Mouse (Mus musculus): ENCODE data around the gene Kcnj9. TPM values are rescaled to one million over a fixed set of nuclear protein-coding genes. Genes with fewer than 3 reads are reported as not detected.

The Kcnj9 gene
- polyA plus RNA-seq, 1 experiment, result 0.01 TPM

DNA sequence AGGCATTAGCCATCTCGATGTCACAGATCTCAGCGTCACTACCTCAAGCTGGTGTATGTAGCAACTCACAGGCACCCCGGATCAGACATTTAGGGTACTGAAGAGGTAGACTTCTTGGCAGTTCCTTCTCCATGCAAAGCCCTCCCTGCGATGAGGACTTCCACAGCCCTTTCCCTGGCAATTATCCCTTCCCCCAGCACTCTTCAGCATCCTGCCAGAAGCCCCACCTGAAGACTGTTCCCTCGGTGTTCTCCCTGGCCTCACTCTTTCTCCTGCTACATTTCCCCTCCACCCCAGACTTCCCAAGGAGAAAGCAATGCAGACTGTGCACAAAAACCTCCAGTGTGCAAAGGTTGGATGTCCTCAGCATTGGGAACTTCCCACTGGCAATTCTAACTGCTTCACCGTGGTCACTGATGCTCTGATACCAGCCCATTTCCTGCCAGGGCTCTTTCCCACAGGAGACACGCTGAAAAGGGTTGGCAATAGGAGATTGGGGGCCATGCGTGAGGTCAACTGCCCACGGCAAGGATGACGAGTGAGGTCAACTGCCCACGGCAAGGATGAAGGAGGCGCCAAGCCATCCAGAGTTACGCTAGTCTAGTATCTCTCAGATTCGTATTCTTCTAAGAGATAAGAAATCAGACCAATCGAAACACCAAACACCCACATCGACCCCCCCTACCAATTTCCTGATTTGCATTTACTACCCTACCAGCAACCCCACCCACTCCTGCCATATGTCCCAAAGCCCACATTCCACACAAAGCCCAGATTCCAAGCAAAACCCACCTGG lies 1.7 kb downstream of the Kcnj9 start:
- peaks cover 12% of the 10 kb centered on the region for H3K27me3 ChIP-seq (ENCODE audit: control insufficient read depth, insufficient read depth, insufficient read length)
- H3K79me2 ChIP-seq (ENCODE audit: control insufficient read depth, insufficient read depth), result no peaks in the 10 kb centered on the region
- no peak overlapping the region for H3ac ChIP-seq (ENCODE audit: control insufficient read depth, insufficient read length)

GRCm38 (mm10) chr1:172326684-172327083 lies 2.4 kb downstream of the Kcnj9 start:
- no peaks in the 10 kb centered on the region for H3K79me2 ChIP-seq (ENCODE audit: control insufficient read depth, insufficient read depth)
- H3K4me2 ChIP-seq (ENCODE audit: low read depth), result no peak overlapping the region
- H3K4me3 ChIP-seq, result no peak overlapping the region
- H3K36me3 ChIP-seq (ENCODE audit: control insufficient read depth, insufficient read depth), result no peaks in the 10 kb centered on the region
- TF ChIP-seq TCF12 (IDR thresholded peaks at IDR 0.05; ENCODE audit: insufficient read depth, poor library complexity, severe bottlenecking) (no peak), USF1 (IDR thresholded peaks at IDR 0.05; ENCODE audit: low read depth) (no peak), POLR2A (IDR thresholded peaks at IDR 0.05; ENCODE audit: insufficient read length, low read depth) (no peak), SRF (IDR thresholded peaks at IDR 0.05; ENCODE audit: control insufficient read depth, insufficient read length, low read depth) (no peak), MAX (IDR thresholded peaks at IDR 0.05; ENCODE audit: low read depth) (no peak), REST (IDR thresholded peaks at IDR 0.05; ENCODE audit: insufficient read depth, insufficient read length) (no peak), CEBPB (IDR thresholded peaks at IDR 0.05; ENCODE audit: insufficient read depth, poor library complexity, severe bottlenecking) (no peak), MYOG (IDR thresholded peaks at IDR 0.05; ENCODE audit: control insufficient read depth in 1 of 3, insufficient read depth in 1 of 3, insufficient read length in 2 of 3, low read depth in 2 of 3) (no peak), E2F4 (IDR thresholded peaks at IDR 0.05; ENCODE audit: insufficient read depth) (no peak), MYOD1 (IDR thresholded peaks at IDR 0.05; ENCODE audit: control insufficient read depth in 1 of 3, insufficient read length in 2 of 3, low read depth in 2 of 3) (no peak), TCF3 (IDR thresholded peaks at IDR 0.05; ENCODE audit: insufficient read length, low read depth) (no peak), POLR2AphosphoS2 (IDR thresholded peaks at IDR 0.05; ENCODE audit: insufficient read length, low read depth) (no peak)
- peaks cover 12% of the 10 kb centered on the region for H3K27me3 ChIP-seq (ENCODE audit: control insufficient read depth, insufficient read depth, insufficient read length)
- H3ac ChIP-seq (ENCODE audit: control insufficient read depth, insufficient read length), result no peak overlapping the region

More for the DNA sequence above, 1.7 kb downstream of the Kcnj9 start:
- H3K4me3 ChIP-seq, result no peak overlapping the region
- no peaks in the 10 kb centered on the region for H3K36me3 ChIP-seq (ENCODE audit: control insufficient read depth, insufficient read depth)
- no peak overlapping the region for H3K4me2 ChIP-seq (ENCODE audit: low read depth)
- TF ChIP-seq USF1 (IDR thresholded peaks at IDR 0.05; ENCODE audit: low read depth) (no peak), MYOG (IDR thresholded peaks at IDR 0.05; ENCODE audit: control insufficient read depth in 1 of 3, insufficient read depth in 1 of 3, insufficient read length in 2 of 3, low read depth in 2 of 3) (no peak)

DNA sequence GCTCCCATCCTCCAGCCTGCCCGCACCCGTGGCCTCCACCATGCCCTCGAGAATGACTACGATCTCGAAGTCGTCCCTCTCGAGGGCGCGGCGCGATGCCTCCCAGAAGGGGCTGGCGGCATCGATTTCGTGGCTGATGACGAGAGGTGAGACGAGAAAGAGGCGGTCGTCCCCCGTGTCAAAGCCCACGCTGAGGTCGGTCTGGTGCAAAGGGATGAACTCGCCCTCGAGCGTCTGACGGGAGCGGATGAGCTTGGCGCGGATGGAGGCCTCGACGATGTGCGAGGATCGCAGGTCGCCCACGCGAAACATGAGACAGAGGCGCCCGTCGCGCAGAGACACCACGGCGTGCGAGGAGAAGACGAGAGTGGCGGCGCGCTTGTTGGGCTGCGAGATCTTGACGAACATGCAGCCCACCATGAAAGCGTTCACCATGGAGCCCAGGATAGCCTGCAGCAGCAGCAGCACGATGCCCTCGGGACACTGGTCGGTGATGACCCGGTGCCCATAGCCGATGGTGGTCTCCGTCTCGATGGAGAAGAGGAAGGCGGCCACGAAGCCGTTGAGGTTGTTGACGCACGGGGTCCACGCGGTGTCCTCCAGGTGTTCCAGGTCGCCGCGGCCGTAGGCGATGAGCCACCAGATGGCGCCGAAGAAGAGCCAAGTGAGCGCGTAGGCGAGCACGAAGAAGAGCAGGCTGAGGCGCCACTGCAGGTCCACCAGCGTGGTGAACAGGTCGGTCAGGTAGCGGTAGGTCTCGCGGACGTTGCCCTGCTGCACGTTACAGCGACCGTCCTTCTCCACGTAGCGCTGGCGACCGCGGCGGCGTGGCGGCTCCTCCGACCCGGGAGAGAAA lies 3.2 kb downstream of the Kcnj9 start:
- TF ChIP-seq POLR2AphosphoS2 (IDR thresholded peaks at IDR 0.05; ENCODE audit: insufficient read length, low read depth) (no peak), MYOD1 (IDR thresholded peaks at IDR 0.05; ENCODE audit: control insufficient read depth in 1 of 3, insufficient read length in 2 of 3, low read depth in 2 of 3) (no peak), TCF3 (IDR thresholded peaks at IDR 0.05; ENCODE audit: insufficient read length, low read depth) (no peak), MAX (IDR thresholded peaks at IDR 0.05; ENCODE audit: low read depth) (no peak), CEBPB (IDR thresholded peaks at IDR 0.05; ENCODE audit: insufficient read depth, poor library complexity, severe bottlenecking) (no peak), SRF (IDR thresholded peaks at IDR 0.05; ENCODE audit: control insufficient read depth, insufficient read length, low read depth) (no peak), E2F4 (IDR thresholded peaks at IDR 0.05; ENCODE audit: insufficient read depth) (no peak), MYOG (IDR thresholded peaks at IDR 0.05; ENCODE audit: control insufficient read depth in 1 of 3, insufficient read depth in 1 of 3, insufficient read length in 2 of 3, low read depth in 2 of 3) (no peak), POLR2A (IDR thresholded peaks at IDR 0.05; ENCODE audit: insufficient read length, low read depth) (no peak)

DNA sequence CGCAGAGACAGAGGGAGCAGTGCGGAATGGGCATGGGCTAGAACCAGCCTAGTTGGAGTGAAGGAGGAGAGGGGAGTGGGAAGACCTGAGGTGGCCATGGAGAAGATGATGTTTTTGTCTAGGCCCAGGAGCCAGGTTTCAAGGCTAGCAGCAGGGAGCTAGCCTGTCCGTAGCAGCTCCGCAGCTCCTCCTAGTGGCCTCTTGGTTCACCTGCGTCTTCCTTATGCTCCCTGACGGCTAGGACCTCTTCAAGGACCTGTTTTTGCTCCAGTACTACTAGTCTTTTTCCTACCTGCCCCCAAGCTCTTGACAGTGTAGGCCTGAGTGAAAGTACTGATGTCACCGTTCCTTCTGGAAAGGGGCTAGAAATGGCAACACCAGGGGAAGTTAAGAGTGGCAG lies 4.4 kb downstream of the Kcnj9 start:
- no peak overlapping the region for H3ac ChIP-seq (ENCODE audit: control insufficient read depth, insufficient read length)
- peaks cover 12% of the 10 kb centered on the region for H3K27me3 ChIP-seq (ENCODE audit: control insufficient read depth, insufficient read depth, insufficient read length)
- no peak overlapping the region for H3K4me3 ChIP-seq
- TF ChIP-seq SRF (IDR thresholded peaks at IDR 0.05; ENCODE audit: control insufficient read depth, insufficient read length, low read depth), result no peak
- TF ChIP-seq MYOG (IDR thresholded peaks at IDR 0.05; ENCODE audit: control insufficient read depth in 1 of 3, insufficient read depth in 1 of 3, insufficient read length in 2 of 3, low read depth in 2 of 3), result no peak
- TF ChIP-seq REST (IDR thresholded peaks at IDR 0.05; ENCODE audit: insufficient read depth, insufficient read length), result no peak
- TF ChIP-seq MYOD1 (IDR thresholded peaks at IDR 0.05; ENCODE audit: control insufficient read depth in 1 of 3, insufficient read length in 2 of 3, low read depth in 2 of 3), result no peak
- no peak for TF ChIP-seq TCF12 (IDR thresholded peaks at IDR 0.05; ENCODE audit: insufficient read depth, poor library complexity, severe bottlenecking)
- TF ChIP-seq USF1 (IDR thresholded peaks at IDR 0.05; ENCODE audit: low read depth), result no peak
- no peak for TF ChIP-seq TCF3 (IDR thresholded peaks at IDR 0.05; ENCODE audit: insufficient read length, low read depth)
- TF ChIP-seq MAX (IDR thresholded peaks at IDR 0.05; ENCODE audit: low read depth), result no peak
- no peaks in the 10 kb centered on the region for H3K79me2 ChIP-seq (ENCODE audit: control insufficient read depth, insufficient read depth)
- H3K4me2 ChIP-seq (ENCODE audit: low read depth), result no peak overlapping the region
- no peaks in the 10 kb centered on the region for H3K36me3 ChIP-seq (ENCODE audit: control insufficient read depth, insufficient read depth)

More for the DNA sequence above, 3.2 kb downstream of the Kcnj9 start:
- Histone ChIP-seq H3K36me3 (ENCODE audit: control insufficient read depth, insufficient read depth) (no peaks in the 10 kb centered on the region), H3K27me3 (ENCODE audit: control insufficient read depth, insufficient read depth, insufficient read length) (peaks cover 12% of the 10 kb centered on the region), H3K79me2 (ENCODE audit: control insufficient read depth, insufficient read depth) (no peaks in the 10 kb centered on the region), H3ac (ENCODE audit: control insufficient read depth, insufficient read length) (no peak overlapping the region), H3K4me3 (no peak overlapping the region), H3K4me2 (ENCODE audit: low read depth) (no peak overlapping the region)

Measured in myocyte (in vitro differentiated cells).